Mouse (Mus musculus) myocyte (in vitro differentiated cells): ENCODE data around the gene Tnik.

ENCODE experiments used
- POLR2A ChIP-seq: IDR thresholded peaks from one replicate; pipeline ENCODE4 v1.6.1; 2011; ENCODE audit warnings: low read depth, mild to moderate bottlenecking, control low read depth, moderate library complexity; ENCODE audit not compliant: insufficient read length
- USF1 ChIP-seq: IDR thresholded peaks from one replicate; pipeline ENCODE4 v1.6.1; 2011; ENCODE audit warnings: low read depth, mild to moderate bottlenecking, control low read depth, moderate library complexity

GRCm38 (mm10) chr3:28658349-28658748 is 395.3 kb downstream of the Tnik start:
- TF ChIP-seq POLR2A (no peak), USF1 (no peak)
